Mouse (Mus musculus): ENCODE measurements around the gene Nfatc2.
A peak's percentile ranks its signal among the peaks of the same experiment; 100 is the strongest.

- TF ChIP-seq EP300 (IDR thresholded peaks at IDR 0.05; ENCODE audit: low read depth) (no peak), CTCF (IDR thresholded peaks at IDR 0.05; ENCODE audit: low read depth) (peak; percentile 19; the same call in 1 of the 2 replicates)
These were observed 173.0 kb downstream of the Nfatc2 start for GRCm38 (mm10) chr2:168428375-168428901.

All from heart, postnatal 0 days (tissue).